Mouse (Mus musculus) lung, embryonic 14.5 days (tissue): ENCODE results near the gene Hlcs. TPM values are rescaled to one million over a fixed set of nuclear protein-coding genes. Genes with fewer than 3 reads are reported as not detected.

ENCODE experiments used
- ATAC-seq: fragments of 200-750 bp; cut with Nextera tagmentation; 2 replicates; pipeline ENCODE4 v1.8.0; 2017; ENCODE audit warnings: mild to moderate bottlenecking, moderate TSS enrichment, moderate library complexity; ENCODE audit not compliant: insufficient read depth
- DNase-seq: peaks from one replicate; pipeline ENCODE4 v3.0.0-alpha.2; 2015
- H3K27ac ChIP-seq: fragments of 300-500 bp; sonication (generic); 2 replicates; pipeline ENCODE4 v1.5.1; 2014; ENCODE audit warnings: low read depth, mild to moderate bottlenecking, moderate library complexity
- H3K27me3 ChIP-seq: fragments of 300-500 bp; sonication (generic); 2 replicates; pipeline ENCODE4 v1.6.1; 2014; ENCODE audit warnings: low read length, control low read depth; ENCODE audit not compliant: insufficient read depth
- H3K36me3 ChIP-seq: fragments of 300-500 bp; sonication (generic); 2 replicates; pipeline ENCODE4 v1.6.1; 2014; ENCODE audit warnings: control low read depth; ENCODE audit not compliant: insufficient read depth
- H3K4me1 ChIP-seq: fragments of 300-500 bp; sonication (generic); 2 replicates; pipeline ENCODE4 v1.6.1; 2014; ENCODE audit warnings: antibody characterized with exemption, control low read depth; ENCODE audit not compliant: insufficient read depth
- H3K4me2 ChIP-seq: fragments of 300-500 bp; sonication (generic); 2 replicates; pipeline ENCODE4 v1.6.1; 2014; ENCODE audit warnings: mild to moderate bottlenecking
- H3K4me3 ChIP-seq: fragments of 300-500 bp; sonication (generic); 2 replicates; pipeline ENCODE4 v1.5.1; 2014; ENCODE audit warnings: low read depth, low read length
- H3K9ac ChIP-seq: fragments of 300-500 bp; sonication (generic); 2 replicates; pipeline ENCODE4 v1.6.1; 2014
- H3K9me3 ChIP-seq: fragments of 300-500 bp; sonication (generic); 2 replicates; pipeline ENCODE4 v1.6.1; 2016; ENCODE audit warnings: low read depth, low read length, control low read depth
- CTCF ChIP-seq: IDR thresholded peaks from 2 replicates; pipeline ENCODE4 v1.5.1; 2016; ENCODE audit warnings: antibody characterized with exemption, low read depth
- WGBS: fragments of 180-500 bp; shearing (Covaris S2); extraction: QIAGEN DNeasy Blood & Tissue Kit; methylation state at CpG from one replicate; pipeline ENCODE4 v1.1.7; 2014; 5-methylcytosine and 5-hydroxymethylcytosine counted together
- polyA plus RNA-seq: library from polyadenylated mRNA; unstranded; fragments of >200 nt; fragmentation: Nextera tagmentation; extraction: Ambion mirVana; gene quantifications from 2 replicates; pipeline ENCODE4 v1.2.1, GENCODE M21; 2014

The Hlcs gene
- polyA plus RNA-seq, 1 experiment from 2014 or later, result 8.0 TPM

GRCm38 (mm10) chr16:94301194-94301593 lies 12.2 kb downstream of the Hlcs start:
- no peak for TF ChIP-seq CTCF
- 89% methylated on average over 4 of the region's 4 CpGs for WGBS
- no peaks in the 10 kb centered on the region for H3K9me3 ChIP-seq
- H3K4me2 ChIP-seq, result no peak overlapping the region
- H3K9ac ChIP-seq, result no peak overlapping the region
- H3K4me1 ChIP-seq, result no peaks in the 10 kb centered on the region
- H3K27ac ChIP-seq, result no peak overlapping the region
- no peak for ATAC-seq
- H3K27me3 ChIP-seq, result no peaks in the 10 kb centered on the region
- no peak for DNase-seq
- H3K4me3 ChIP-seq, result no peak overlapping the region
- H3K36me3 ChIP-seq, result no peaks in the 10 kb centered on the region

- no peak for ATAC-seq
- H3K9ac ChIP-seq, result no peak overlapping the region
- no peak for DNase-seq
- no peak for TF ChIP-seq CTCF
- H3K4me3 ChIP-seq, result no peak overlapping the region
- no peak overlapping the region for H3K27ac ChIP-seq
- H3K4me2 ChIP-seq, result no peak overlapping the region
- no peaks in the 10 kb centered on the region for H3K27me3 ChIP-seq
- no peaks in the 10 kb centered on the region for H3K9me3 ChIP-seq
- no peaks in the 10 kb centered on the region for H3K4me1 ChIP-seq
- 59% methylated on average over 4 of the region's 4 CpGs for WGBS
- no peaks in the 10 kb centered on the region for H3K36me3 ChIP-seq
Observed at GRCm38 (mm10) chr16:94299210-94299609, 14.2 kb downstream of the Hlcs start.

- H3K27me3 ChIP-seq, result no peaks in the 10 kb centered on the region
- WGBS, result 85% methylated on average over 5 of the region's 5 CpGs
- H3K4me3 ChIP-seq, result no peak overlapping the region
Observed at GRCm38 (mm10) chr16:94298081-94298480, 15.3 kb downstream of the Hlcs start.

GRCm38 (mm10) chr16:94291141-94291540 lies 22.2 kb downstream of the Hlcs start:
- 83% methylated on average over 4 of the region's 4 CpGs for WGBS
- Histone ChIP-seq H3K9me3 (no peaks in the 10 kb centered on the region), H3K4me2 (no peak overlapping the region), H3K36me3 (no peaks in the 10 kb centered on the region), H3K27ac (no peak overlapping the region), H3K9ac (no peak overlapping the region), H3K27me3 (no peaks in the 10 kb centered on the region), H3K4me3 (no peak overlapping the region), H3K4me1 (0 out of 2 replicates have a peak, but pooled peaks cover 6% of the 10 kb centered on the region)
- ATAC-seq, result no peak
- DNase-seq, result no peak
- TF ChIP-seq CTCF, result no peak

More at GRCm38 (mm10) chr16:94298081-94298480, 15.3 kb downstream of the Hlcs start:
- Histone ChIP-seq H3K4me2 (no peak overlapping the region), H3K4me1 (no peaks in the 10 kb centered on the region), H3K27ac (no peak overlapping the region), H3K9me3 (no peaks in the 10 kb centered on the region), H3K9ac (no peak overlapping the region), H3K36me3 (no peaks in the 10 kb centered on the region)
- TF ChIP-seq CTCF, result no peak
- DNase-seq (no peak), ATAC-seq (no peak)

- no peaks in the 10 kb centered on the region for H3K27me3 ChIP-seq
- H3K4me2 ChIP-seq, result peak overlapping the region; percentile 98
- peak overlapping the region; percentile 73 for H3K9ac ChIP-seq
- H3K4me1 ChIP-seq, result 0 out of 2 replicates have a peak, but pooled peaks cover 6% of the 10 kb centered on the region
- H3K4me3 ChIP-seq, result peak overlapping the region; percentile 85
- DNase-seq, result peak; percentile 90
- WGBS, result 5% methylated on average over 44 of the region's 52 CpGs
- H3K36me3 ChIP-seq, result no peaks in the 10 kb centered on the region
- ATAC-seq, result peak; percentile 97
- peak overlapping the region; percentile 33; the same call in 1 of the 2 replicates for H3K27ac ChIP-seq
- no peaks in the 10 kb centered on the region for H3K9me3 ChIP-seq
- no peak for TF ChIP-seq CTCF
Observed at GRCm38 (mm10) chr16:94290073-94290999, 23.0 kb downstream of the Hlcs start.

GRCm38 (mm10) chr16:94289138-94290072 lies 24.0 kb downstream of the Hlcs start:
- Histone ChIP-seq H3K4me2 (peak overlapping the region; percentile 98), H3K9ac (peak overlapping the region; percentile 73), H3K27me3 (no peaks in the 10 kb centered on the region), H3K36me3 (no peaks in the 10 kb centered on the region), H3K27ac (peak overlapping the region; percentile 33; the same call in 1 of the 2 replicates), H3K9me3 (no peaks in the 10 kb centered on the region), H3K4me3 (peak overlapping the region; percentile 85), H3K4me1 (0 out of 2 replicates have a peak, but pooled peaks cover 6% of the 10 kb centered on the region)
- 10% methylated on average over 38 of the region's 39 CpGs for WGBS
- peak; percentile 28 for DNase-seq
- TF ChIP-seq CTCF, result 0 out of 2 replicates have a peak, but pooled peaks have one; percentile 14
- ATAC-seq, result peak; percentile 60
